Mouse (Mus musculus): ENCODE measurements around the gene Brk1. TPM values are rescaled to one million over a fixed set of nuclear protein-coding genes. Genes with fewer than 3 reads are reported as not detected.

The Brk1 gene
- polyA plus RNA-seq (2015; fragmentation: Nextera tagmentation; extraction: Ambion mirVana): 245 and 258 TPM in 2 replicates

GRCm38 (mm10) chr6:113604432-113605223 lies at the start of gene Brk1:
Gene Brk1 (plus strand): TSS chr6:113604772.
- Histone ChIP-seq H3K9ac (replicated peaks) (peak within 1 kb of the TSS; percentile 80), H3K27ac (replicated peaks) (peak within 1 kb of the TSS; percentile 88), H3K4me2 (peak within 1 kb of the TSS; percentile 66), H3K4me3 (replicated peaks) (peak within 1 kb of the TSS; percentile 96), H3K9me3 (replicated peaks) (no peaks in the 10 kb centered on the region), H3K36me3 (peaks cover 2% of the 10 kb centered on the region; the same call in 1 of the 2 replicates), H3K4me1 (peaks cover 28% of the 10 kb centered on the region), H3K27me3 (replicated peaks) (no peaks in the 10 kb centered on the region)
- ATAC-seq (ENCODE audit: low FRiP score): peak; percentile 96
- under 1% methylated on average over 65 of the region's 65 CpGs for WGBS

GRCm38 (mm10) chr6:113559736-113560135 lies 44.8 kb upstream of the Brk1 start:
- Histone ChIP-seq H3K4me3 (replicated peaks) (no peak overlapping the region), H3K9me3 (replicated peaks) (no peaks in the 10 kb centered on the region), H3K4me1 (no peaks in the 10 kb centered on the region), H3K36me3 (no peaks in the 10 kb centered on the region), H3K27ac (replicated peaks) (no peak overlapping the region), H3K4me2 (no peak overlapping the region), H3K9ac (replicated peaks) (no peak overlapping the region), H3K27me3 (replicated peaks) (no peaks in the 10 kb centered on the region)
- 56% methylated on average over 6 of the region's 6 CpGs for WGBS
- no peak for ATAC-seq (ENCODE audit: low FRiP score)

GRCm38 (mm10) chr6:113564557-113564956 lies 40.0 kb upstream of the Brk1 start:
- Histone ChIP-seq H3K9me3 (replicated peaks) (no peaks in the 10 kb centered on the region), H3K27me3 (replicated peaks) (no peaks in the 10 kb centered on the region), H3K9ac (replicated peaks) (no peak overlapping the region), H3K4me3 (replicated peaks) (no peak overlapping the region), H3K27ac (replicated peaks) (no peak overlapping the region), H3K4me1 (no peaks in the 10 kb centered on the region), H3K4me2 (no peak overlapping the region), H3K36me3 (no peaks in the 10 kb centered on the region)
- ATAC-seq (ENCODE audit: low FRiP score): no peak
- 97% methylated on average over 1 of the region's 1 CpGs for WGBS

GRCm38 (mm10) chr6:113576044-113576443 lies 28.5 kb upstream of the Brk1 start:
- Histone ChIP-seq H3K4me2 (no peak overlapping the region), H3K9me3 (replicated peaks) (no peaks in the 10 kb centered on the region), H3K36me3 (no peaks in the 10 kb centered on the region), H3K27me3 (replicated peaks) (no peaks in the 10 kb centered on the region), H3K27ac (replicated peaks) (no peak overlapping the region), H3K9ac (replicated peaks) (no peak overlapping the region), H3K4me3 (replicated peaks) (no peak overlapping the region), H3K4me1 (no peaks in the 10 kb centered on the region)
- ATAC-seq (ENCODE audit: low FRiP score): no peak
- 97% methylated on average over 6 of the region's 6 CpGs for WGBS

- Histone ChIP-seq H3K4me1 (no peaks in the 10 kb centered on the region), H3K9me3 (replicated peaks) (no peaks in the 10 kb centered on the region), H3K36me3 (no peaks in the 10 kb centered on the region), H3K4me3 (replicated peaks) (no peak overlapping the region), H3K27ac (replicated peaks) (no peak overlapping the region), H3K4me2 (no peak overlapping the region), H3K27me3 (replicated peaks) (no peaks in the 10 kb centered on the region), H3K9ac (replicated peaks) (no peak overlapping the region)
- WGBS: 95% methylated on average over 3 of the region's 3 CpGs
- ATAC-seq (ENCODE audit: low FRiP score): no peak
These were observed 25.3 kb upstream of the Brk1 start for GRCm38 (mm10) chr6:113579306-113579705.

GRCm38 (mm10) chr6:113583023-113583422 lies 21.5 kb upstream of the Brk1 start:
- no peaks in the 10 kb centered on the region for H3K36me3 ChIP-seq
- no peak overlapping the region for H3K4me2 ChIP-seq
- no peak overlapping the region for H3K4me3 ChIP-seq (replicated peaks)
- H3K27me3 ChIP-seq (replicated peaks): no peaks in the 10 kb centered on the region
- no peaks in the 10 kb centered on the region for H3K9me3 ChIP-seq (replicated peaks)
- no peak for ATAC-seq (ENCODE audit: low FRiP score)
- H3K4me1 ChIP-seq: no peaks in the 10 kb centered on the region
- H3K27ac ChIP-seq (replicated peaks): no peak overlapping the region
- WGBS: 94% methylated on average over 4 of the region's 4 CpGs
- H3K9ac ChIP-seq (replicated peaks): no peak overlapping the region

GRCm38 (mm10) chr6:113585065-113585464 lies 19.5 kb upstream of the Brk1 start:
- no peaks in the 10 kb centered on the region for H3K36me3 ChIP-seq
- no peak overlapping the region for H3K9ac ChIP-seq (replicated peaks)
- H3K27me3 ChIP-seq (replicated peaks): no peaks in the 10 kb centered on the region
- H3K4me2 ChIP-seq: no peak overlapping the region
- no peaks in the 10 kb centered on the region for H3K9me3 ChIP-seq (replicated peaks)
- no peaks in the 10 kb centered on the region for H3K4me1 ChIP-seq
- no peak overlapping the region for H3K4me3 ChIP-seq (replicated peaks)
- no peak for ATAC-seq (ENCODE audit: low FRiP score)
- 90% methylated on average over 5 of the region's 5 CpGs for WGBS
- no peak overlapping the region for H3K27ac ChIP-seq (replicated peaks)

GRCm38 (mm10) chr6:113586466-113587183 lies 17.9 kb upstream of the Brk1 start:
- 75% methylated on average over 5 of the region's 5 CpGs for WGBS

GRCm38 (mm10) chr6:113592637-113593036 lies 11.9 kb upstream of the Brk1 start:
- Histone ChIP-seq H3K36me3 (no peaks in the 10 kb centered on the region), H3K9ac (replicated peaks) (no peak overlapping the region), H3K9me3 (replicated peaks) (no peaks in the 10 kb centered on the region), H3K4me3 (replicated peaks) (no peak overlapping the region), H3K4me1 (no peaks in the 10 kb centered on the region), H3K27me3 (replicated peaks) (no peaks in the 10 kb centered on the region), H3K27ac (replicated peaks) (no peak overlapping the region), H3K4me2 (no peak overlapping the region)
- no peak for ATAC-seq (ENCODE audit: low FRiP score)
- 96% methylated on average over 2 of the region's 2 CpGs for WGBS

More at GRCm38 (mm10) chr6:113586466-113587183, 17.9 kb upstream of the Brk1 start:
- Histone ChIP-seq H3K27ac (replicated peaks) (no peak overlapping the region), H3K36me3 (no peaks in the 10 kb centered on the region), H3K4me2 (no peak overlapping the region), H3K4me3 (replicated peaks) (no peak overlapping the region), H3K9ac (replicated peaks) (no peak overlapping the region), H3K4me1 (no peaks in the 10 kb centered on the region), H3K9me3 (replicated peaks) (no peaks in the 10 kb centered on the region), H3K27me3 (replicated peaks) (no peaks in the 10 kb centered on the region)
- peak; percentile 55; the same call in 1 of the 2 replicates for ATAC-seq (ENCODE audit: low FRiP score)

- no peak for ATAC-seq (ENCODE audit: low FRiP score)
- no peak overlapping the region for H3K4me3 ChIP-seq (replicated peaks)
- 0 out of 2 replicates have a peak, but pooled peaks cover 2% of the 10 kb centered on the region for H3K4me1 ChIP-seq
- no peak overlapping the region for H3K4me2 ChIP-seq
- H3K36me3 ChIP-seq: no peaks in the 10 kb centered on the region
- no peaks in the 10 kb centered on the region for H3K27me3 ChIP-seq (replicated peaks)
- no peak overlapping the region for H3K27ac ChIP-seq (replicated peaks)
- no peaks in the 10 kb centered on the region for H3K9me3 ChIP-seq (replicated peaks)
- no peak overlapping the region for H3K9ac ChIP-seq (replicated peaks)
- 96% methylated on average over 4 of the region's 4 CpGs for WGBS
These were observed 6.6 kb upstream of the Brk1 start for GRCm38 (mm10) chr6:113597945-113598344.

- no peaks in the 10 kb centered on the region for H3K9me3 ChIP-seq (replicated peaks)
- H3K36me3 ChIP-seq: no peaks in the 10 kb centered on the region
- H3K4me3 ChIP-seq (replicated peaks): no peak overlapping the region
- no peak for ATAC-seq (ENCODE audit: low FRiP score)
- H3K27ac ChIP-seq (replicated peaks): no peak overlapping the region
- H3K9ac ChIP-seq (replicated peaks): no peak overlapping the region
- H3K4me2 ChIP-seq: no peak overlapping the region
- H3K4me1 ChIP-seq: 0 out of 2 replicates have a peak, but pooled peaks cover 5% of the 10 kb centered on the region
- no peaks in the 10 kb centered on the region for H3K27me3 ChIP-seq (replicated peaks)
- WGBS: 90% methylated on average over 5 of the region's 5 CpGs
These were observed 4.7 kb upstream of the Brk1 start for GRCm38 (mm10) chr6:113599833-113600232.

Measured in neural tube, embryonic 15.5 days (tissue).